Mouse (Mus musculus) heart, adult 2 months (tissue): ENCODE data around the gene Lsg1.

Source experiments
- CTCF ChIP-seq: fragments of 200-600 bp; IDR thresholded peaks from 2 replicates; pipeline ENCODE4 v1.8.1; 2022; ENCODE audit warnings: antibody characterized with exemption, mild to moderate bottlenecking, moderate library complexity
- POLR2A ChIP-seq: fragments of 200-500 bp; IDR thresholded peaks from 2 replicates; pipeline ENCODE4 v1.6.1; 2011; ENCODE audit warnings: mild to moderate bottlenecking, low read depth, low read length, control low read depth; ENCODE audit not compliant: insufficient read depth

GRCm38 (mm10) chr16:30532929-30533328 lies 54.5 kb downstream of the Lsg1 start:
- TF ChIP-seq CTCF (no peak), POLR2A (no peak)
